Comparison of ENCODE assay signal across 30 mouse cellular contexts in genomic region chr14:99393611-99394010, GRCm38 (mm10).
DNase-seq lines count a peak whose midpoint lies in the region; ATAC-seq and TF ChIP-seq lines count a peak whose summit lies in the region.
"Had no signal": no experiment of that assay in that cellular context is flagged by ENCODE, and none has a peak within 500 bp of the region (broad histone marks: within the 10 kb centered on the region; RNA-seq: fewer than 3 reads in every experiment).

No protein-coding gene starts in this region.

- 64% methylated on average over 8 of the region's 8 CpGs for WGBS in intestine, embryonic 14.5 days
- 33% methylated on average over 8 of the region's 8 CpGs for WGBS in intestine, postnatal 0 days
- 54% methylated on average over 8 of the region's 8 CpGs for WGBS in kidney, postnatal 0 days
- WGBS in thymus, adult 2 months, result 49% methylated on average over 8 of the region's 8 CpGs

- peak overlapping the region; percentile 27; the same call in 1 of the 2 replicates for H3K27ac ChIP-seq in intestine, embryonic 14.5 days (ENCODE audit: low read depth)
- H3K27ac ChIP-seq in intestine, postnatal 0 days (ENCODE audit: low read depth, low read length), result peak overlapping the region; percentile 87
- no peak overlapping the region for H3K27ac ChIP-seq in kidney, postnatal 0 days
- H3K27ac ChIP-seq in thymus, adult 2 months (ENCODE audit: control insufficient read depth, insufficient read depth, low read length), result no peak overlapping the region
- H3K27ac ChIP-seq: embryonic facial prominence, embryonic 13.5 days; forebrain, embryonic 10.5 days; forebrain, embryonic 15.5 days; gastrocnemius, adult 2 months; heart, adult 2 months; hindbrain, embryonic 13.5 days; limb, embryonic 10.5 days; limb, embryonic 15.5 days; liver, embryonic 14.5 days had no signal

- no peaks in the 10 kb centered on the region for H3K36me3 ChIP-seq in intestine, embryonic 14.5 days (ENCODE audit: control insufficient read depth, insufficient read depth, low read length)
- H3K36me3 ChIP-seq in intestine, postnatal 0 days (ENCODE audit: control insufficient read depth, insufficient read depth), result no peaks in the 10 kb centered on the region
- no peaks in the 10 kb centered on the region for H3K36me3 ChIP-seq in kidney, postnatal 0 days (ENCODE audit: insufficient read depth, low read length)
- H3K36me3 ChIP-seq in thymus, adult 2 months (ENCODE audit: control insufficient read depth, insufficient read depth, low read length), result no peaks in the 10 kb centered on the region
- H3K36me3 ChIP-seq: embryonic facial prominence, embryonic 13.5 days; forebrain, embryonic 10.5 days; forebrain, embryonic 15.5 days; heart, embryonic 12.5 days; hindbrain, embryonic 13.5 days; limb, embryonic 10.5 days; limb, embryonic 15.5 days had no signal

- H3K4me1 ChIP-seq in intestine, embryonic 14.5 days (replicated peaks; ENCODE audit: control insufficient read depth, insufficient read depth, low read length), result no peaks in the 10 kb centered on the region
- peaks cover 7% of the 10 kb centered on the region for H3K4me1 ChIP-seq in intestine, postnatal 0 days (replicated peaks; ENCODE audit: control insufficient read depth, insufficient read depth, low read length)
- no peaks in the 10 kb centered on the region for H3K4me1 ChIP-seq in kidney, postnatal 0 days (replicated peaks; ENCODE audit: insufficient read depth, low read length)
- no peaks in the 10 kb centered on the region for H3K4me1 ChIP-seq in thymus, adult 2 months (replicated peaks; ENCODE audit: control insufficient read depth, insufficient read depth, low read length)
- H3K4me1 ChIP-seq: forebrain, embryonic 10.5 days; forebrain, embryonic 15.5 days; heart, embryonic 12.5 days; hindbrain, embryonic 13.5 days; limb, embryonic 10.5 days; limb, embryonic 15.5 days had no signal

- H3K4me2 ChIP-seq in intestine, embryonic 14.5 days (ENCODE audit: low read length), result no peak overlapping the region
- H3K4me2 ChIP-seq in intestine, postnatal 0 days (replicated peaks; ENCODE audit: low read depth), result peak overlapping the region; percentile 33
- no peak overlapping the region for H3K4me2 ChIP-seq in kidney, postnatal 0 days (ENCODE audit: low read length)
- H3K4me2 ChIP-seq: embryonic facial prominence, embryonic 13.5 days; forebrain, embryonic 15.5 days; heart, embryonic 12.5 days; hindbrain, embryonic 13.5 days; limb, embryonic 15.5 days had no signal

- no peaks in the 10 kb centered on the region for H3K27me3 ChIP-seq in intestine, embryonic 14.5 days (replicated peaks; ENCODE audit: control insufficient read depth, insufficient read depth, low read length)
- H3K27me3 ChIP-seq in intestine, postnatal 0 days (replicated peaks; ENCODE audit: control insufficient read depth, insufficient read depth, low read length), result no peaks in the 10 kb centered on the region
- H3K27me3 ChIP-seq in kidney, postnatal 0 days (ENCODE audit: insufficient read depth, low read length), result no peaks in the 10 kb centered on the region
- H3K27me3 ChIP-seq in thymus, adult 2 months (ENCODE audit: control insufficient read depth, insufficient read depth, low read length), result no peaks in the 10 kb centered on the region
- H3K27me3 ChIP-seq: embryonic facial prominence, embryonic 13.5 days; forebrain, embryonic 15.5 days; heart, embryonic 12.5 days; hindbrain, embryonic 13.5 days; limb, embryonic 15.5 days had no signal

- no peak for TF ChIP-seq CTCF in intestine, postnatal 0 days (IDR thresholded peaks at IDR 0.05; ENCODE audit: low read depth)
- TF ChIP-seq CTCF in kidney, postnatal 0 days (IDR thresholded peaks at IDR 0.05; ENCODE audit: low read depth), result no peak
- no peak for TF ChIP-seq CTCF in thymus, adult 2 months (IDR thresholded peaks at IDR 0.05; ENCODE audit: borderline replicate concordance, control insufficient read depth, extremely low read depth, insufficient read depth, low read length, poor library complexity)

- TF ChIP-seq POLR2A in thymus, adult 2 months (IDR thresholded peaks at IDR 0.05; ENCODE audit: control insufficient read depth, extremely low read depth, insufficient read depth, low read length, poor library complexity), result no peak

- H3K9me3 ChIP-seq in intestine, embryonic 14.5 days (ENCODE audit: control insufficient read depth, low read length), result no peaks in the 10 kb centered on the region
- no peaks in the 10 kb centered on the region for H3K9me3 ChIP-seq in intestine, postnatal 0 days (ENCODE audit: control insufficient read depth)
- H3K9me3 ChIP-seq in kidney, postnatal 0 days (replicated peaks; ENCODE audit: low read length), result no peaks in the 10 kb centered on the region
- H3K9me3 ChIP-seq: embryonic facial prominence, embryonic 13.5 days; forebrain, embryonic 10.5 days; forebrain, embryonic 15.5 days; heart, embryonic 12.5 days; hindbrain, embryonic 13.5 days; limb, embryonic 10.5 days; limb, embryonic 15.5 days had no signal

- H3K4me3 ChIP-seq in intestine, embryonic 14.5 days (ENCODE audit: low read depth, low read length), result no peak overlapping the region
- no peak overlapping the region for H3K4me3 ChIP-seq in intestine, postnatal 0 days (ENCODE audit: low read depth, low read length)
- H3K4me3 ChIP-seq in kidney, postnatal 0 days (replicated peaks; ENCODE audit: low read depth, low read length), result no peak overlapping the region
- no peak overlapping the region for H3K4me3 ChIP-seq in thymus, adult 2 months (ENCODE audit: control insufficient read depth, insufficient read depth, low read length)
- H3K4me3 ChIP-seq: embryonic facial prominence, embryonic 13.5 days; forebrain, embryonic 10.5 days; forebrain, embryonic 15.5 days; gastrocnemius, adult 2 months; heart, adult 2 months; heart, embryonic 12.5 days; hindbrain, embryonic 13.5 days; limb, embryonic 10.5 days; limb, embryonic 15.5 days had no signal

- no peak overlapping the region for H3K9ac ChIP-seq in intestine, embryonic 14.5 days (ENCODE audit: low read length)
- no peak overlapping the region for H3K9ac ChIP-seq in intestine, postnatal 0 days (ENCODE audit: low read depth, low read length)
- no peak overlapping the region for H3K9ac ChIP-seq in kidney, postnatal 0 days (ENCODE audit: low read depth, low read length)
- H3K9ac ChIP-seq: embryonic facial prominence, embryonic 13.5 days; forebrain, embryonic 15.5 days; heart, embryonic 12.5 days; hindbrain, embryonic 13.5 days; limb, embryonic 15.5 days; liver, embryonic 14.5 days had no signal

- DNase-seq in intestine, embryonic 14.5 days (ENCODE audit: low spot score), result no peak
- DNase-seq in kidney, postnatal 0 days (ENCODE audit: low spot score), result no peak
- peak; percentile 32 to 52 for DNase-seq in kidney, postnatal 4 days
- no peak for DNase-seq in thymus, postnatal 4 days
- DNase-seq in c-Kit-positive CD71-positive TER-119-positive erythroid progenitor cells, embryonic 14.5 days (ENCODE audit: low spot score), result no peak
- DNase-seq in thymus, adult 2 months, result no peak
- DNase-seq in adrenal gland, postnatal 25 days, result no peak
- DNase-seq: adrenal gland, adult 2 months; cerebellum, adult 9-11 months; gastrocnemius, adult 2 months; gastrocnemius, postnatal 36 days; heart, adult 2 months; heart, postnatal 4 days; layer of hippocampus, postnatal 36 days; lung, adult 2 months; lung, postnatal 14 days; midbrain, embryonic 14.5 days; right cerebral cortex, postnatal 14 days; thymus, postnatal 25 days had no signal

- ATAC-seq in intestine, embryonic 14.5 days (replicated peaks; ENCODE audit: low FRiP score, low TSS enrichment, low read depth), result peak; percentile 82
- peak; percentile 90 for ATAC-seq in intestine, postnatal 0 days
- ATAC-seq in kidney, postnatal 0 days (replicated peaks; ENCODE audit: low FRiP score, low read depth), result peak; percentile 82
- ATAC-seq: activated CD4-positive, CD25-positive, alpha-beta regulatory T cell, adult 4 months; CD4-positive, CD25-positive, alpha-beta regulatory T cell, adult 4 months; forebrain, embryonic 15.5 days had no signal

Comparison
In these comparisons a context has a peak if more than half of its experiments do, and no peak if none do; other contexts are left out.
1. DNase-seq: peak in kidney, postnatal 4 days (2 of 2); none in intestine, embryonic 14.5 days (single experiment), kidney, postnatal 0 days (single experiment), thymus, postnatal 4 days (single experiment), c-Kit-positive CD71-positive TER-119-positive erythroid progenitor cells, embryonic 14.5 days (single experiment), thymus, adult 2 months (single experiment) and adrenal gland, postnatal 25 days (single experiment).
2. H3K27ac ChIP-seq: peak in intestine, embryonic 14.5 days (single experiment) and intestine, postnatal 0 days (single experiment); none in kidney, postnatal 0 days (single experiment) and thymus, adult 2 months (single experiment).
3. Peak in every context shown above with its lines, with median percentiles within 50 percentile points of each other: ATAC-seq.